Mouse (Mus musculus): ENCODE measurements around the gene Smarca4.

Gene Smarca4

GRCm38 (mm10) chr9:21601722-21602399 is 14.1 kb upstream of the Smarca4 start:
- peak; percentile 82 to 85 for DNase-seq

- DNase-seq: no peak
Observed at GRCm38 (mm10) chr9:21604119-21604518, 11.8 kb upstream of the Smarca4 start.

GRCm38 (mm10) chr9:21605865-21606264 is 10.1 kb upstream of the Smarca4 start:
- no peak for DNase-seq

- DNase-seq: no peak
Observed at GRCm38 (mm10) chr9:21606648-21607047, 9.3 kb upstream of the Smarca4 start.

- peak; percentile 81 to 87 for DNase-seq
Observed at GRCm38 (mm10) chr9:21609861-21610260, 6.1 kb upstream of the Smarca4 start.

- no peak for DNase-seq
Observed at GRCm38 (mm10) chr9:21614864-21615616, 929 bp upstream of the Smarca4 start.

GRCm38 (mm10) chr9:21616232-21616781 is 338 bp downstream of the Smarca4 start:
- peak; percentile 80 to 82 for DNase-seq

- peak in 1 of 2 experiments; percentile 17 for DNase-seq
Observed at GRCm38 (mm10) chr9:21617066-21617465, 1.1 kb downstream of the Smarca4 start.

- no peak for DNase-seq
Observed at GRCm38 (mm10) chr9:21620229-21620628, 4.3 kb downstream of the Smarca4 start.

- no peak for DNase-seq
Observed at GRCm38 (mm10) chr9:21622676-21623075, 6.7 kb downstream of the Smarca4 start.

GRCm38 (mm10) chr9:21625342-21626339 is 9.7 kb downstream of the Smarca4 start:
- DNase-seq: peak; percentile 67 to 74

GRCm38 (mm10) chr9:21626571-21626970 is 10.6 kb downstream of the Smarca4 start:
- DNase-seq: peak; percentile 56 to 57

- DNase-seq: peak; percentile 27 to 37
Observed at GRCm38 (mm10) chr9:21627145-21627795, 11.3 kb downstream of the Smarca4 start.

- DNase-seq: peak; percentile 67 to 68
Observed at GRCm38 (mm10) chr9:21630673-21631072, 14.7 kb downstream of the Smarca4 start.

- DNase-seq: no peak
Observed at GRCm38 (mm10) chr9:21633106-21633505, 17.1 kb downstream of the Smarca4 start.

GRCm38 (mm10) chr9:21635639-21636038 is 19.7 kb downstream of the Smarca4 start:
- DNase-seq: no peak

GRCm38 (mm10) chr9:21639031-21639430 is 23.1 kb downstream of the Smarca4 start:
- DNase-seq: no peak

GRCm38 (mm10) chr9:21646366-21646765 is 30.4 kb downstream of the Smarca4 start:
- no peak for DNase-seq

GRCm38 (mm10) chr9:21647721-21648120 is 31.8 kb downstream of the Smarca4 start:
- DNase-seq: no peak

- DNase-seq: no peak
Observed at GRCm38 (mm10) chr9:21652263-21652662, 36.3 kb downstream of the Smarca4 start.

GRCm38 (mm10) chr9:21653253-21653652 is 37.3 kb downstream of the Smarca4 start:
- no peak for DNase-seq

GRCm38 (mm10) chr9:21662034-21662433 is 46.1 kb downstream of the Smarca4 start:
- no peak for DNase-seq
